Mouse (Mus musculus): ENCODE results near the gene Slc13a3. TPM values are rescaled to one million over a fixed set of nuclear protein-coding genes. Genes with fewer than 3 reads are reported as not detected.

Gene Slc13a3
- polyA plus RNA-seq, 1 experiment from 2014 or later: 11.9 TPM

DNA sequence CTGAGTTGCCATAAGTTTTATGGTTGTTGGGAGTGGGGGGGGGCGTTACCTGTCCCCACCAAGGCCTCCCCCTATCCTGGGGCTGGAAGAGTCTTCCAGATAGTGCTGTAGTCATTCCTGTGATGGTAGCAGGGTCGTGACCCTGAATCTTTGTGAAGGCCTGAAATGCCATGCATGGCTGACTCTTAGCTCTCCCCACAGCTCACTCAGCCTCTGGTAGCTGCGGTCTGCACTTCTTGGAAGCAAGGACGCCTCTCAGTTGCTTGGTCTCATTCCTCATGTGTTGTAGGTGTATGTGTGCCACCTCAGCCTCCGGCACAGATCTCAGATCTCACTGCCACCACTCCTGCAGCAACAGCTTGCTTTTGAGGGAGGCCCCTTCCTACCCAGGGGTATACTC, 2.8 kb upstream of the Slc13a3 start:
- no peak overlapping the region for H3K4me3 ChIP-seq (replicated peaks)
- ATAC-seq (ENCODE audit: insufficient read depth): no peak
- no peaks in the 10 kb centered on the region for H3K9me3 ChIP-seq (replicated peaks)
- no peak overlapping the region for H3K4me2 ChIP-seq
- peaks cover 21% of the 10 kb centered on the region for H3K27me3 ChIP-seq
- 48% methylated on average over 5 of the region's 5 CpGs for WGBS (ENCODE audit: insufficient replicate concordance)
- H3K36me3 ChIP-seq (replicated peaks): no peaks in the 10 kb centered on the region
- H3K27ac ChIP-seq (replicated peaks): no peak overlapping the region
- H3K9ac ChIP-seq: no peak overlapping the region
- H3K4me1 ChIP-seq (replicated peaks): peaks cover 6% of the 10 kb centered on the region; the same call in 1 of the 2 replicates

DNA sequence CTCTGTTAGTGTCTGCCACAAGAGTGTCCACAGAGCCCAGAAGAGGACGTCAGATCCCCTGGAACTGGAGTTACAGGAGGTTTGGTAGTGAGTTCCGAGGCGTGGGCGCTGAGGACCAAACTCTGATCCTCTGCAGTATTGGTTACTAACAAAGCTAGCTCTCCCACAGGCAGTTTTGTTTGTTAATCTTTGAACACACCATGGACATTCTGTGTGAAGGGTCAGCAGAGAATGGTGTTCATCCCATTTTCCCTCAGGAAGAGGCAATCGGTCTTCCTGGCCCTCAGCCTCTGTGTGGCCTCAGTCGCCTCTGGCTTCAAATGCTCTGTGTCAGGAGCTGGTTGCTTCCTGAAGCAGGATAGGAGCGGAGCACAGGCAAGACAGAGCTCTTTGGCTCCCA, 2.4 kb upstream of the Slc13a3 start:
- no peak for ATAC-seq (ENCODE audit: insufficient read depth)
- 64% methylated on average over 7 of the region's 7 CpGs for WGBS (ENCODE audit: insufficient replicate concordance)
- H3K4me2 ChIP-seq: no peak overlapping the region
- no peaks in the 10 kb centered on the region for H3K9me3 ChIP-seq (replicated peaks)
- peaks cover 6% of the 10 kb centered on the region; the same call in 1 of the 2 replicates for H3K4me1 ChIP-seq (replicated peaks)
- H3K36me3 ChIP-seq (replicated peaks): no peaks in the 10 kb centered on the region
- peaks cover 21% of the 10 kb centered on the region for H3K27me3 ChIP-seq
- H3K27ac ChIP-seq (replicated peaks): no peak overlapping the region
- no peak overlapping the region for H3K4me3 ChIP-seq (replicated peaks)
- H3K9ac ChIP-seq: no peak overlapping the region

GRCm38 (mm10) chr2:165471943-165472342, 1.1 kb downstream of the Slc13a3 start:
- peak overlapping the region; percentile 37; the same call in 1 of the 2 replicates for H3K4me3 ChIP-seq (replicated peaks)
- no peaks in the 10 kb centered on the region for H3K9me3 ChIP-seq (replicated peaks)
- H3K27me3 ChIP-seq: peaks cover 21% of the 10 kb centered on the region
- 60% methylated on average over 11 of the region's 11 CpGs for WGBS (ENCODE audit: insufficient replicate concordance)
- peak overlapping the region; percentile 43 for H3K4me2 ChIP-seq
- H3K4me1 ChIP-seq (replicated peaks): peaks cover 18% of the 10 kb centered on the region
- no peak overlapping the region for H3K9ac ChIP-seq
- ATAC-seq (ENCODE audit: insufficient read depth): no peak
- no peaks in the 10 kb centered on the region for H3K36me3 ChIP-seq (replicated peaks)
- H3K27ac ChIP-seq (replicated peaks): no peak overlapping the region

GRCm38 (mm10) chr2:165470167-165470566, 2.9 kb downstream of the Slc13a3 start:
- Histone ChIP-seq H3K4me3 (replicated peaks) (no peak overlapping the region), H3K9ac (no peak overlapping the region), H3K9me3 (replicated peaks) (no peaks in the 10 kb centered on the region), H3K4me1 (replicated peaks) (peaks cover 18% of the 10 kb centered on the region), H3K36me3 (replicated peaks) (no peaks in the 10 kb centered on the region), H3K4me2 (no peak overlapping the region), H3K27me3 (peaks cover 21% of the 10 kb centered on the region), H3K27ac (replicated peaks) (no peak overlapping the region)
- WGBS (ENCODE audit: insufficient replicate concordance): 28% methylated on average over 5 of the region's 5 CpGs
- no peak for ATAC-seq (ENCODE audit: insufficient read depth)

GRCm38 (mm10) chr2:165467824-165468452, 5.1 kb downstream of the Slc13a3 start:
- WGBS (ENCODE audit: insufficient replicate concordance): 56% methylated on average over 15 of the region's 15 CpGs
- Histone ChIP-seq H3K4me2 (no peak overlapping the region), H3K27ac (replicated peaks) (no peak overlapping the region), H3K4me1 (replicated peaks) (peaks cover 13% of the 10 kb centered on the region), H3K27me3 (peaks cover 12% of the 10 kb centered on the region), H3K4me3 (replicated peaks) (no peak overlapping the region), H3K9me3 (replicated peaks) (no peaks in the 10 kb centered on the region), H3K9ac (no peak overlapping the region), H3K36me3 (replicated peaks) (no peaks in the 10 kb centered on the region)
- ATAC-seq (ENCODE audit: insufficient read depth): peak; percentile 60

GRCm38 (mm10) chr2:165459663-165460062, 13.4 kb downstream of the Slc13a3 start:
- Histone ChIP-seq H3K36me3 (replicated peaks) (no peaks in the 10 kb centered on the region), H3K9ac (no peak overlapping the region), H3K9me3 (replicated peaks) (no peaks in the 10 kb centered on the region), H3K27me3 (no peaks in the 10 kb centered on the region), H3K27ac (replicated peaks) (no peak overlapping the region), H3K4me1 (replicated peaks) (0 out of 2 replicates have a peak, but pooled peaks cover 3% of the 10 kb centered on the region), H3K4me3 (replicated peaks) (no peak overlapping the region), H3K4me2 (no peak overlapping the region)
- ATAC-seq (ENCODE audit: insufficient read depth): no peak
- WGBS (ENCODE audit: insufficient replicate concordance): 41% methylated on average over 7 of the region's 7 CpGs

GRCm38 (mm10) chr2:165458189-165458588, 14.8 kb downstream of the Slc13a3 start:
- no peak overlapping the region for H3K27ac ChIP-seq (replicated peaks)
- no peak for ATAC-seq (ENCODE audit: insufficient read depth)
- H3K36me3 ChIP-seq (replicated peaks): no peaks in the 10 kb centered on the region
- H3K9me3 ChIP-seq (replicated peaks): no peaks in the 10 kb centered on the region
- no peak overlapping the region for H3K9ac ChIP-seq
- H3K4me1 ChIP-seq (replicated peaks): peaks cover 7% of the 10 kb centered on the region; the same call in 1 of the 2 replicates
- H3K27me3 ChIP-seq: no peaks in the 10 kb centered on the region
- H3K4me2 ChIP-seq: no peak overlapping the region
- no peak overlapping the region for H3K4me3 ChIP-seq (replicated peaks)
- WGBS (ENCODE audit: insufficient replicate concordance): 43% methylated on average over 5 of the region's 5 CpGs

DNA sequence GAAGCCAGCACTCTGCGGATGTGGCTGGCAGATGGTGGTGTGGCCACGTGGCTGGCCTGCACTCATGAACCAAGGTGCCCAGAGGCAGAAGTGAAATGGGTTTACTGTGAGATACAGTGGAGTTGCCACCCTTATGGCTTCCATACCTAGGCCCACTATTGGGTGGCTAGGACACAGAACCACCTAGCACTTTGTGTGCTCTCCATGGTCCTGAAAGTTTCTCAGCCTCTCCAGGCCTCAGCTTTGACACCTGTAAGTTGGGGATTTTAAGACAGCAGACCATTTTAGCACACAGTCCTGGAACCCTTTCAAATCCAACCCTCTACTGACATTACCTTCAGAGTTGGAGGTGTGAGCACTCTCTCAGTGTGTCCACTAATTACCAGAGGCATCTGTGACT, 16.3 kb downstream of the Slc13a3 start:
- H3K4me2 ChIP-seq: no peak overlapping the region
- H3K27me3 ChIP-seq: no peaks in the 10 kb centered on the region
- H3K36me3 ChIP-seq (replicated peaks): no peaks in the 10 kb centered on the region
- no peaks in the 10 kb centered on the region for H3K9me3 ChIP-seq (replicated peaks)
- no peak overlapping the region for H3K27ac ChIP-seq (replicated peaks)
- WGBS (ENCODE audit: insufficient replicate concordance): 44% methylated on average over 2 of the region's 2 CpGs
- H3K4me1 ChIP-seq (replicated peaks): peaks cover 7% of the 10 kb centered on the region; the same call in 1 of the 2 replicates
- no peak for ATAC-seq (ENCODE audit: insufficient read depth)
- no peak overlapping the region for H3K4me3 ChIP-seq (replicated peaks)
- H3K9ac ChIP-seq: no peak overlapping the region

DNA sequence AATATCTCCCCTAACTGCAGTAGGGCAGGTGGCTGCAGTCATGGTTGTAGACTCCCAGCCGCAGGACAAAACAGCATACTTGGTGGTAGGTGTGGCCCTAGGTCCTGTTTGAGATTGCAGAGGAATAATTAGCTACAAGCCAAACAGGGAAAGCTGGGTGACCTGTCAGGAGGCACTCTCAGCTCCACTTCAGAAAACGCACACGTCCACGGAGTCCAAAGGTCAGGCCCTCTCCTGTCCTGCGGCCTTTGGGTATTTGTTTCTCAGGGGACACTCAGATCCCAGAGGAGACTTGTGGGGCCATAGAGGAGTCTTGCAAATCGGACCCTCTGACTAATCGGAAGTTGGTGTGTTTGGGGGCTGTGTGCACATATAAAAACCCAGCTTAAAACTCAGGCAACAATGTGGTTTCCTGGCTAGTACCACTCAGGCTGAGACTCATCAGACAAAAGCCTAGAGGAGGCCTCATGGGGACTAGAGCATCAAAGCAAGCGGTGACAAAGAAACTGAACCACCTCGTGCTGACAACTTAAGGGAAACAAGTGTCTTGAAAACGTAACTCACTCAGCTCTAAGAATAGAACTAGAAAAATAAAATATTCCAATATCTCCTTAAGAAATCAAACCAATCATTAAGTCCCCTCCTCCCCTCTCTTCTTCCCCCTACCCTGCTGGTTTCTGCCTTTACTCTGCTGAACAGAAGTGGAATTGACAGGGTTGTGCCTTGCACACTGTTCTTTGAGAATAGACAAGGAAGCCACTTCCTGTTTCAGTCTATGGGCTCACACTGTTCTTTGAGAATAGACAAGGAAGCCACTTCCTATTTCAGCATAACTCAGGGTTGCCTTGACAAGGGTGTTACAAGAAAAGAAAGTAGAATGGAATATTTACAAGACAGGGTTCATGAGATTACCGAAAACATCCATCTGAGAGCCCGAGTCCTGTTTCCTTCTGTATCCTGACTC, 20.0 kb downstream of the Slc13a3 start:
- Histone ChIP-seq H3K9ac (no peak overlapping the region), H3K9me3 (replicated peaks) (no peaks in the 10 kb centered on the region), H3K4me1 (replicated peaks) (peaks cover 3% of the 10 kb centered on the region; the same call in 1 of the 2 replicates), H3K4me2 (no peak overlapping the region), H3K4me3 (replicated peaks) (no peak overlapping the region), H3K36me3 (replicated peaks) (no peaks in the 10 kb centered on the region), H3K27me3 (no peaks in the 10 kb centered on the region), H3K27ac (replicated peaks) (no peak overlapping the region)
- 43% methylated on average over 12 of the region's 12 CpGs for WGBS (ENCODE audit: insufficient replicate concordance)
- no peak for ATAC-seq (ENCODE audit: insufficient read depth)

DNA sequence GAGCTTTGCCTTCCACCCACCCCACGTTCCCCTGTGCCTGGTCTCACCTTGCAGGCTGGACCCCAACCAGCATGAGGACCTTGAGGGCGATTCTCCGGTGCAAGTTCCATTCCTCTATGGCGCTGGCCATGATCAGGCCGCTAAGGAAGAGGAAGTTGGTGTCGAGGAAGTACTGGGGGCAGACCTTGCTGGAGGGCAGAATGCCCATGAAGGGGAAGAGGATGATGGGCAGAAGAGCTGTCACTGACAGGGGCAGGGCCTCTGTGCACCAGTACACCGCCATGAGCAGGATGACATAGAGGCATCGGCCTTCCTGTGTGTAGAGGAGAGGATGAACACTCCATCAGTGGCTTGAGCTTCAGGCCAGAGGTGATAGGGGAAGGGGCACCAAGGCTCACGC, 24.6 kb downstream of the Slc13a3 start:
- H3K27me3 ChIP-seq: no peaks in the 10 kb centered on the region

GRCm38 (mm10) chr2:165444861-165445260, 28.2 kb downstream of the Slc13a3 start:
- Histone ChIP-seq H3K4me3 (replicated peaks) (no peak overlapping the region), H3K9ac (no peak overlapping the region), H3K9me3 (replicated peaks) (no peaks in the 10 kb centered on the region), H3K4me2 (no peak overlapping the region), H3K27ac (replicated peaks) (no peak overlapping the region), H3K27me3 (no peaks in the 10 kb centered on the region), H3K36me3 (replicated peaks) (no peaks in the 10 kb centered on the region), H3K4me1 (replicated peaks) (peaks cover 29% of the 10 kb centered on the region)
- ATAC-seq (ENCODE audit: insufficient read depth): no peak
- whole genome bisulfite sequencing (ENCODE audit: insufficient replicate concordance): 35% methylated on average over 3 of the region's 3 CpGs

More for the DNA sequence above, 24.6 kb downstream of the Slc13a3 start:
- no peak overlapping the region for H3K27ac ChIP-seq (replicated peaks)
- H3K9ac ChIP-seq: no peak overlapping the region
- no peak for ATAC-seq (ENCODE audit: insufficient read depth)
- no peaks in the 10 kb centered on the region for H3K9me3 ChIP-seq (replicated peaks)
- H3K36me3 ChIP-seq (replicated peaks): no peaks in the 10 kb centered on the region
- no peak overlapping the region for H3K4me3 ChIP-seq (replicated peaks)
- H3K4me1 ChIP-seq (replicated peaks): peaks cover 12% of the 10 kb centered on the region; the same call in 1 of the 2 replicates
- no peak overlapping the region for H3K4me2 ChIP-seq
- WGBS (ENCODE audit: insufficient replicate concordance): 46% methylated on average over 9 of the region's 9 CpGs

All from liver, embryonic 15.5 days (tissue).